Mouse (Mus musculus) heart, postnatal 0 days (tissue): ENCODE data around the gene Erbb2. TPM values are rescaled to one million over a fixed set of nuclear protein-coding genes. Genes with fewer than 3 reads are reported as not detected.
A peak's percentile ranks its signal among the peaks of the same experiment; 100 is the strongest.

Experiments
- ATAC-seq: fragments of 200-750 bp; cut with Nextera tagmentation; 2 replicates; pipeline ENCODE4 v1.8.0; 2017; ENCODE audit warnings: low read depth, moderate number of reproducible peaks, moderate library complexity; ENCODE audit not compliant: insufficient read depth
- DNase-seq: peaks from one replicate; pipeline ENCODE4 v3.0.0-alpha.2; 2016; ENCODE audit warnings: low spot score
- H3K27ac ChIP-seq: fragments of 300-500 bp; sonication (generic); 2 replicates; pipeline ENCODE4 v1.5.1; 2014; ENCODE audit warnings: low read depth, mild to moderate bottlenecking
- H3K27me3 ChIP-seq: fragments of 300-500 bp; sonication (generic); 2 replicates; pipeline ENCODE4 v1.6.1; 2014; ENCODE audit warnings: low read length, mixed read lengths; ENCODE audit not compliant: control insufficient read depth, insufficient read depth
- H3K36me3 ChIP-seq: fragments of 300-500 bp; sonication (generic); replicated peaks from 2 replicates; pipeline ENCODE4 v1.6.1; 2014; ENCODE audit warnings: low read length, mixed read lengths; ENCODE audit not compliant: control insufficient read depth, insufficient read depth
- H3K4me1 ChIP-seq: fragments of 300-500 bp; sonication (generic); 2 replicates; pipeline ENCODE4 v1.6.1; 2014; ENCODE audit warnings: antibody characterized with exemption; ENCODE audit not compliant: control insufficient read depth, insufficient read depth
- H3K4me2 ChIP-seq: fragments of 300-500 bp; sonication (generic); 2 replicates; pipeline ENCODE4 v1.6.1; 2014; ENCODE audit warnings: low read depth, mild to moderate bottlenecking, low read length, moderate library complexity
- H3K4me3 ChIP-seq: fragments of 300-500 bp; sonication (generic); 2 replicates; pipeline ENCODE4 v1.5.1; 2014; ENCODE audit warnings: low read depth, low read length
- H3K9ac ChIP-seq: fragments of 300-500 bp; sonication (generic); replicated peaks from 2 replicates; pipeline ENCODE4 v1.6.1; 2014; ENCODE audit warnings: low read depth, low read length, mixed read lengths
- H3K9me3 ChIP-seq: fragments of 300-500 bp; sonication (generic); replicated peaks from 2 replicates; pipeline ENCODE4 v1.6.1; 2016; ENCODE audit warnings: low read length; ENCODE audit not compliant: control insufficient read depth
- CTCF ChIP-seq: IDR thresholded peaks from 2 replicates; pipeline ENCODE4 v1.5.1; 2016; ENCODE audit warnings: antibody characterized with exemption, control low read depth, low read depth
- EP300 ChIP-seq: IDR thresholded peaks from 2 replicates; pipeline ENCODE4 v1.6.1; 2016; ENCODE audit warnings: antibody characterized with exemption, low read depth
- WGBS: fragments of 180-500 bp; shearing (Covaris S2); extraction: QIAGEN DNeasy Blood & Tissue Kit; methylation state at CpG from one replicate; pipeline ENCODE4 v1.1.7; 2014; 5-methylcytosine and 5-hydroxymethylcytosine counted together
- polyA plus RNA-seq: library from polyadenylated mRNA; unstranded; fragments of >200 nt; fragmentation: Nextera tagmentation; extraction: Ambion mirVana; gene quantifications from 2 replicates; pipeline ENCODE4 v1.2.1, GENCODE M21; 2015
- total RNA-seq: library from RNA; depleted of rRNA; stranded (reverse); fragments of >200 nt; gene quantifications from 2 replicates; pipeline ENCODE4 v1.2.3, GENCODE M21; 2014; ENCODE audit warnings: low replicate concordance

Gene Erbb2
- total and polyA plus RNA-seq, 2 experiments from 2014 or later, result 15.5 to 23.2 TPM

- Histone ChIP-seq H3K4me2 (peak overlapping the region; percentile 49), H3K4me1 (peaks cover 6% of the 10 kb centered on the region; the same call in 1 of the 2 replicates), H3K4me3 (0 out of 2 replicates have a peak overlapping the region, but pooled peaks have one; percentile 10), H3K36me3 (no peaks in the 10 kb centered on the region), H3K9ac (no peak overlapping the region), H3K9me3 (no peaks in the 10 kb centered on the region), H3K27ac (no peak overlapping the region), H3K27me3 (peaks cover 15% of the 10 kb centered on the region)
- no peak for TF ChIP-seq CTCF
- WGBS, result 6% methylated on average over 31 of the region's 33 CpGs
- ATAC-seq (no peak), DNase-seq (no peak)
Measured at GRCm38 (mm10) chr11:98446562-98447474, 34.5 kb downstream of the Erbb2 start.

DNA sequence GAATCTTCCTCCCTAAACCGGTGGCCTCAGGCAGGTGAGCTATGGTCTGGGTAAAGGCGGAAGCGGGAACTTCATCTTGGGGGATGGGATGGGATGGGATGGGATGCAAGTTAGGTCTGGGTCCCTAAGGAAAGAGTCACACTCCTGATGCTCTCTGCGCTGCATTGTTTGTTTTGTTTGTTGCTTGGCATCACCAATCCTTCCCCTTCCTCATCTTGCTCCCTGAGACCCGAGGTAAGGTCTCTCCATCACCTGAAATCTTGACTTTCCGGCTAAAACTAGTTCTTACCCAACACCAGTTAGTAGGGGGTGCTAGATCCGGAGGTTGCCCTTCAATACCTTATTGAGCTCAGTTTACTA, 35.2 kb downstream of the Erbb2 start:
- Histone ChIP-seq H3K9me3 (no peaks in the 10 kb centered on the region), H3K4me2 (peak overlapping the region; percentile 49), H3K4me1 (peaks cover 6% of the 10 kb centered on the region; the same call in 1 of the 2 replicates), H3K4me3 (no peak overlapping the region), H3K36me3 (no peaks in the 10 kb centered on the region), H3K27me3 (peaks cover 15% of the 10 kb centered on the region), H3K9ac (no peak overlapping the region), H3K27ac (no peak overlapping the region)
- no peak for TF ChIP-seq CTCF
- TF ChIP-seq EP300, result no peak
- 28% methylated on average over 7 of the region's 7 CpGs for WGBS
- DNase-seq (no peak), ATAC-seq (no peak)

DNA sequence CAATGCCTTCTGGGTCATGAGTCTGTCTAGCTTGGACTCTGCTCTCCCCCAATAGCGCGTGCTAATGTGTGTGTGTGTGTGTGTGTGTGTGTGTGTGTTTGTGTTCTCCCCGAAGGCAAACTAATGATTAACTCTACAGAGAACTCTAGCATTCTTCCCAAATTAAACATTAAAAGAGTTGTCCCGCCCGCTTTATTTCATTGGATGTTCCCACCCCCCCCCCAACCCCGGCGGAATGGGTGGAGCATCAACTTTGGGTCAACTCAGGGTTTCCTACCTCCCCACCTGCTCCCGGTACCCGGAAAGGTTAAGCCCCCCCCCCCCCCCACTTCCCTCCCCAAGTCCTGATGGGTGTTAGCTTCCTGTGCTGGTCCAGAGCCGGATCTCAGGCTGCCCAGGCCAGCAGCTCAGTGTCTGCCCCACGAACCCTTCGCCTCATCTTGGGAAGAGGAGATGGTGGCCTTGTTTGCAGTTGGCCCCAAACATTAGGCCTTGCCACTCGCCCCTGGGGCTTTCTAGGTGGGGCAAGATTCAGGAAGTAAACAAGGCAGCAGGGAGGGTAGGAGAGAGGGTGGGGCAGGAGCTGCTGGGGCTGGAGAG, 36.0 kb downstream of the Erbb2 start:
- 57% methylated on average over 11 of the region's 13 CpGs for WGBS
- no peak for DNase-seq
- no peaks in the 10 kb centered on the region for H3K9me3 ChIP-seq
- H3K9ac ChIP-seq, result no peak overlapping the region
- H3K4me1 ChIP-seq, result peaks cover 6% of the 10 kb centered on the region; the same call in 1 of the 2 replicates
- H3K36me3 ChIP-seq, result no peaks in the 10 kb centered on the region
- no peak overlapping the region for H3K4me2 ChIP-seq
- H3K27ac ChIP-seq, result no peak overlapping the region
- H3K27me3 ChIP-seq, result peaks cover 15% of the 10 kb centered on the region
- no peak overlapping the region for H3K4me3 ChIP-seq
- no peak for TF ChIP-seq EP300
- no peak for TF ChIP-seq CTCF
- no peak for ATAC-seq

GRCm38 (mm10) chr11:98449419-98449818, 37.1 kb downstream of the Erbb2 start:
- Histone ChIP-seq H3K36me3 (no peaks in the 10 kb centered on the region), H3K9me3 (no peaks in the 10 kb centered on the region), H3K4me3 (no peak overlapping the region), H3K27ac (no peak overlapping the region), H3K4me1 (peaks cover 6% of the 10 kb centered on the region; the same call in 1 of the 2 replicates), H3K9ac (no peak overlapping the region), H3K27me3 (peaks cover 15% of the 10 kb centered on the region), H3K4me2 (no peak overlapping the region)
- WGBS, result 77% methylated on average over 3 of the region's 3 CpGs
- ATAC-seq, result no peak
- DNase-seq, result no peak
- TF ChIP-seq EP300, result no peak
- TF ChIP-seq CTCF, result no peak

DNA sequence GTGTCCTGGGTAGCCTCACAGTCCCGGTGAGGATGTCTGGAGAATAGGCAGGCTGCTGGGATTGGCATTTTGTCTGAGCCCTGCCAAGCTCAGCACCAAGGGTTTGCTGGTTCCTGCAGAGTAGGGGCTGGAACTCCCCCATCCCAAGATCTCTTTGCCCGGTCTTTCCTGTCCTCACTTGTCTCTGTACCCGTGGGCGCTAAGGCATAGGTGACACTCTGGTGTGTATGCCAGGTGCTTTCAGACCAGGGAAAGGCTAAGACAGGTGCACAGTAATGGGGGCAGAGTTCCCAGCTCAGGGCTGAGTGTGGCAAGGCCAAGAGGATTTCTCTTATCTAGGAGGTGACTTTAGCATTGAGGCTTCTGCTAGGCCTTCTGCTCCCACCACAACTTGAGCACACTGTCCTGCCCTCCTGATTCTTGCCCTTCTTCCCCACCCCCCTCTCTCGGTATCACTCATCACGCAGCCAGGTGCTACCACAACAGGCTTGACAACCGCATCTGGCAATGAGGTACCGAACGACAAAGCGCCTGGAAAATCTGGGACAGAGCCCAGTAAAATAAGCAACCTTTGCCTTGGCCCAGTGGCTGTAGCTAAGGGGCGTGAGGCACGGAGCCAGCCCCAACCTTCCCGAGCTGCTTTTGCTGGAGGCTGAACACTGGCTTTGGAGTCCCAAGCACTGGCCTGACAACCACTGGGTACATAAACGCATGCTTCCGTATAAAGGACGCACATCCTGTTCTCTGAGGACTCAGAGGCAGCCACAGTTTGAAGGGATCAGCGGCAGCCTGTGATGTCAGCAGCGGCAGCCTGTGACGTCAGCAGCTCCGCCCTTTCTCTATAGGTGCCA, 37.9 kb downstream of the Erbb2 start:
- no peaks in the 10 kb centered on the region for H3K9me3 ChIP-seq
- peaks cover 6% of the 10 kb centered on the region; the same call in 1 of the 2 replicates for H3K4me1 ChIP-seq
- H3K36me3 ChIP-seq, result no peaks in the 10 kb centered on the region
- DNase-seq (no peak), ATAC-seq (no peak)
- H3K4me2 ChIP-seq, result no peak overlapping the region
- no peak overlapping the region for H3K9ac ChIP-seq
- H3K4me3 ChIP-seq, result no peak overlapping the region
- peaks cover 19% of the 10 kb centered on the region for H3K27me3 ChIP-seq
- WGBS, result 61% methylated on average over 20 of the region's 20 CpGs
- TF ChIP-seq EP300 (no peak), CTCF (no peak)
- no peak overlapping the region for H3K27ac ChIP-seq
